Mouse (Mus musculus): ENCODE results near the gene Fhod1. TPM values are rescaled to one million over a fixed set of nuclear protein-coding genes. Genes with fewer than 3 reads are reported as not detected.

Fhod1 gene
- total and polyA plus RNA-seq, 3 experiments = 2.5 to 10.9 TPM; not detected in 1

- H3K79me2 ChIP-seq (ENCODE audit: control insufficient read depth, insufficient read depth, low read length, poor library complexity) = peaks cover 6% of the 10 kb centered on the region
- no peaks in the 10 kb centered on the region for H3K9me3 ChIP-seq (replicated peaks; ENCODE audit: insufficient read depth, low read length)
- H3K36me3 ChIP-seq (ENCODE audit: control insufficient read depth in 1 of 2, insufficient read depth in 2 of 2, low read length in 2 of 2) = peaks cover 7 to 10% of the 10 kb centered on the region in 2 experiments
- H3K27ac ChIP-seq (ENCODE audit: control insufficient read depth, low read depth, low read length) = no peak overlapping the region
- peaks cover 3% of the 10 kb centered on the region in 2 experiments; a peak in 3 of 4 replicates for H3K4me1 ChIP-seq (ENCODE audit: control insufficient read depth in 1 of 2, insufficient read depth in 2 of 2, low read length in 2 of 2)
- no peak for DNase-seq (ENCODE audit: low read depth, low spot score)
- TF ChIP-seq NRF1 (IDR thresholded peaks at IDR 0.05; ENCODE audit: insufficient read depth, low read depth, low read length, poor library complexity, severe bottlenecking) = no peak
- no peak for TF ChIP-seq ZC3H11A (IDR thresholded peaks at IDR 0.05; ENCODE audit: low read depth, low read length)
- TF ChIP-seq MXI1 (IDR thresholded peaks at IDR 0.05; ENCODE audit: low read depth, low read length) = no peak
- TF ChIP-seq POLR2A (IDR thresholded peaks at IDR 0.05; ENCODE audit: control insufficient read depth in 1 of 2, insufficient read depth in 1 of 2, low read depth in 1 of 2, low read length in 2 of 2, poor library complexity in 1 of 2) = no peak
- TF ChIP-seq UBTF (IDR thresholded peaks at IDR 0.05; ENCODE audit: borderline replicate concordance, insufficient read depth, low read depth, low read length) = no peak
- no peak for TF ChIP-seq ELF1 (IDR thresholded peaks at IDR 0.05; ENCODE audit: low read depth, low read length)
- TF ChIP-seq CTCF (IDR thresholded peaks at IDR 0.05 in 2 of 3, conservative IDR thresholded peaks at IDR 0.05 in 1 of 3; ENCODE audit: control insufficient read depth in 1 of 3, insufficient read depth in 1 of 3, low read depth in 2 of 3, low read length in 3 of 3, poor library complexity in 1 of 3, severe bottlenecking in 1 of 3) = no peak
- no peak for TF ChIP-seq RAD21 (IDR thresholded peaks at IDR 0.05; ENCODE audit: low read depth, low read length)
- no peak for TF ChIP-seq ZNF384 (IDR thresholded peaks at IDR 0.05; ENCODE audit: low read depth, low read length)
- TF ChIP-seq POLR2AphosphoS2 (IDR thresholded peaks at IDR 0.05; ENCODE audit: low read length) = no peak
- TF ChIP-seq USF2 (IDR thresholded peaks at IDR 0.05; ENCODE audit: borderline replicate concordance in 1 of 2, insufficient read depth in 1 of 2, low read depth in 1 of 2, low read length in 2 of 2) = no peak
- TF ChIP-seq MAZ (IDR thresholded peaks at IDR 0.05; ENCODE audit: low read depth, low read length) = no peak
- no peak for TF ChIP-seq ZKSCAN1 (IDR thresholded peaks at IDR 0.05; ENCODE audit: low read depth, low read length)
- no peak for TF ChIP-seq NELFE (IDR thresholded peaks at IDR 0.05; ENCODE audit: low read depth, low read length)
- no peak for TF ChIP-seq MYC (IDR thresholded peaks at IDR 0.05; ENCODE audit: low read depth, low read length)
- TF ChIP-seq RCOR1 (IDR thresholded peaks at IDR 0.05; ENCODE audit: low read depth, low read length) = no peak
- no peak for TF ChIP-seq TCF12 (IDR thresholded peaks at IDR 0.05; ENCODE audit: low read depth, low read length)
- TF ChIP-seq MAFK (IDR thresholded peaks at IDR 0.05; ENCODE audit: borderline replicate concordance, low read depth, low read length) = no peak
- TF ChIP-seq KAT2A (conservative IDR thresholded peaks at IDR 0.05; ENCODE audit: low read depth, low read length) = no peak
- TF ChIP-seq E2F4 (IDR thresholded peaks at IDR 0.05; ENCODE audit: borderline replicate concordance, low read depth, low read length) = no peak
- no peak overlapping the region for H3K9ac ChIP-seq (ENCODE audit: control insufficient read depth, low read depth, low read length, poor library complexity, severe bottlenecking)
- H3K4me3 ChIP-seq (ENCODE audit: control insufficient read depth in 1 of 2, insufficient read depth in 1 of 2, low read depth in 2 of 2, low read length in 2 of 2) = no peak overlapping the region
- no peaks in the 10 kb centered on the region for H3K27me3 ChIP-seq (ENCODE audit: control insufficient read depth in 1 of 2, insufficient read depth in 2 of 2, low read length in 2 of 2)
Observed at GRCm38 (mm10) chr8:105331931-105332330, 15.8 kb downstream of the Fhod1 start.

GRCm38 (mm10) chr8:105331469-105331868 is 16.3 kb downstream of the Fhod1 start:
- Histone ChIP-seq H3K27ac (ENCODE audit: control insufficient read depth, low read depth, low read length) (no peak overlapping the region), H3K9me3 (replicated peaks; ENCODE audit: insufficient read depth, low read length) (no peaks in the 10 kb centered on the region), H3K79me2 (ENCODE audit: control insufficient read depth, insufficient read depth, low read length, poor library complexity) (peaks cover 10% of the 10 kb centered on the region), H3K36me3 (ENCODE audit: control insufficient read depth in 1 of 2, insufficient read depth in 2 of 2, low read length in 2 of 2) (peaks cover 7 to 10% of the 10 kb centered on the region in 2 experiments), H3K27me3 (ENCODE audit: control insufficient read depth in 1 of 2, insufficient read depth in 2 of 2, low read length in 2 of 2) (no peaks in the 10 kb centered on the region), H3K9ac (ENCODE audit: control insufficient read depth, low read depth, low read length, poor library complexity, severe bottlenecking) (no peak overlapping the region), H3K4me3 (ENCODE audit: control insufficient read depth in 1 of 2, insufficient read depth in 1 of 2, low read depth in 2 of 2, low read length in 2 of 2) (no peak overlapping the region), H3K4me1 (ENCODE audit: control insufficient read depth in 1 of 2, insufficient read depth in 2 of 2, low read length in 2 of 2) (peaks cover 3% of the 10 kb centered on the region in 2 experiments; a peak in 3 of 4 replicates)
- TF ChIP-seq CHD1 (IDR thresholded peaks at IDR 0.05; ENCODE audit: low read depth, low read length) = no peak
- no peak for TF ChIP-seq E2F4 (IDR thresholded peaks at IDR 0.05; ENCODE audit: borderline replicate concordance, low read depth, low read length)
- no peak for TF ChIP-seq BHLHE40 (IDR thresholded peaks at IDR 0.05; ENCODE audit: borderline replicate concordance, low read depth, low read length)
- TF ChIP-seq TBP (IDR thresholded peaks at IDR 0.05; ENCODE audit: low read depth, low read length) = no peak
- no peak for TF ChIP-seq ELF1 (IDR thresholded peaks at IDR 0.05; ENCODE audit: low read depth, low read length)
- no peak for TF ChIP-seq USF2 (IDR thresholded peaks at IDR 0.05; ENCODE audit: borderline replicate concordance in 1 of 2, insufficient read depth in 1 of 2, low read depth in 1 of 2, low read length in 2 of 2)
- TF ChIP-seq MXI1 (IDR thresholded peaks at IDR 0.05; ENCODE audit: low read depth, low read length) = no peak
- no peak for TF ChIP-seq MYC (IDR thresholded peaks at IDR 0.05; ENCODE audit: low read depth, low read length)
- TF ChIP-seq RCOR1 (IDR thresholded peaks at IDR 0.05; ENCODE audit: low read depth, low read length) = no peak
- TF ChIP-seq RAD21 (IDR thresholded peaks at IDR 0.05; ENCODE audit: low read depth, low read length) = no peak
- no peak for TF ChIP-seq NRF1 (IDR thresholded peaks at IDR 0.05; ENCODE audit: insufficient read depth, low read depth, low read length, poor library complexity, severe bottlenecking)
- TF ChIP-seq NELFE (IDR thresholded peaks at IDR 0.05; ENCODE audit: low read depth, low read length) = no peak
- no peak for TF ChIP-seq GATA1 (IDR thresholded peaks at IDR 0.05; ENCODE audit: low read depth, low read length)
- TF ChIP-seq SIN3A (IDR thresholded peaks at IDR 0.05; ENCODE audit: low read length) = no peak
- no peak for TF ChIP-seq HCFC1 (IDR thresholded peaks at IDR 0.05; ENCODE audit: low read depth, low read length)
- no peak for DNase-seq (ENCODE audit: low read depth, low spot score)
